In the genomic region with DNA sequence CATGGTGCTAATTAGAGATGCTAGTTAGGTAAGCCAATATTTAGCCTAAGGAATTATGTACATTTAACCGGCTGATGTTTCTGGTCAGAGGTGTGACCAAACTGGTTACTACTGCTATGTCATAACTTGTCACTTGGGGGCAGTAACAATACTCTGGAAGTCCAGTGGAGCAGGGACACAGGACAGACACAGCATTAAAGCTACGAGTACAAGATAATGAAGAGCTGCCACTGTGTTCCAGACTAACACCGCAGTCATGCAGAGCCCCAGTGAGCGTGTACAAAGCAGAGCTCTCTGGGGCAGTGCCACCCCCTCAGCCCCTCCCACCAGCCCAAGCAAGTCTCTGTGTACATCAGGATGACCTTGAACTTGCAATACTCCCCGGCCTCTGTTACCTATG, we compare ENCODE assay signal across 7 mouse cellular contexts. TPM values are rescaled to one million over a fixed set of nuclear protein-coding genes. Genes with fewer than 3 reads are reported as not detected.
DNase-seq lines count a peak whose midpoint lies in the region; TF ChIP-seq lines count a peak whose summit lies in the region.

No protein-coding gene starts in this region.

- no peak for DNase-seq in layer of hippocampus, adult 2 months (ENCODE audit: low spot score in 2 of 2)
- DNase-seq in layer of hippocampus, postnatal 25 days (ENCODE audit: extremely low spot score in 1 of 2, low spot score in 1 of 2) = no peak
- peak; percentile 72 for DNase-seq in brain, adult 2 months (ENCODE audit: low read depth, low spot score)
- DNase-seq in heart, postnatal 10 days = peak; percentile 36 to 65
- DNase-seq in lung, postnatal 25 days (ENCODE audit: low spot score) = peak; percentile 40
- DNase-seq in thymus, postnatal 36 days = no peak
- DNase-seq in ovary, postnatal 14 days (ENCODE audit: low spot score) = no peak

- H3K4me3 ChIP-seq in layer of hippocampus, adult 2 months = no peak overlapping the region

- TF ChIP-seq CTCF in layer of hippocampus, adult 2 months (conservative IDR thresholded peaks at IDR 0.05) = peak; percentile 67

- no peak overlapping the region for H3K27ac ChIP-seq in layer of hippocampus, adult 2 months

- intact Hi-C loops in heart, postnatal 10 days (cut with DNase I) = loop anchor here (2.0 to 5.0 kb wide), 2 partner anchors 365 to 415 kb away; no protein-coding TSS in a partner anchor

RNA-seq across cellular contexts. Expression of a gene that starts 10.3 kb away (rescaled TPM):
- 1 to 10 TPM in 1 of 2 experiments, under 1 TPM in 1; 0.32 to 1.0 TPM for total RNA-seq in layer of hippocampus, adult 2 months (2021)
- total RNA-seq in layer of hippocampus, postnatal 25 days (2021) = under 1 TPM in 1 of 2 experiments, not detected in 1; 0.16 TPM
- total RNA-seq in heart, postnatal 10 days (2021) = under 1 TPM; 0.17 to 0.31 TPM

RNA-seq across cellular contexts. Expression of a gene that starts 48.4 kb away (rescaled TPM):
- not detected for total RNA-seq in layer of hippocampus, adult 2 months (2021)
- total RNA-seq in layer of hippocampus, postnatal 25 days (2021) = not detected
- total RNA-seq in heart, postnatal 10 days (2021) = not detected

RNA-seq across cellular contexts. Expression of a gene that starts 56.4 kb away (rescaled TPM):
- 10 to 100 TPM; 28.5 to 38.1 TPM for total RNA-seq in layer of hippocampus, adult 2 months (2021)
- total RNA-seq in layer of hippocampus, postnatal 25 days (2021) = 10 to 100 TPM; 36.5 to 39.6 TPM
- total RNA-seq in heart, postnatal 10 days (2021) = 100 to 1,000 TPM; 125 to 130 TPM

Comparison
In these comparisons a context has a peak if more than half of its experiments do, and no peak if none do; other contexts are left out.
1. DNase-seq: peak in brain, adult 2 months (single experiment), heart, postnatal 10 days (2 of 2) and lung, postnatal 25 days (single experiment); none in layer of hippocampus, adult 2 months (0 of 2), layer of hippocampus, postnatal 25 days (0 of 2), thymus, postnatal 36 days (0 of 2) and ovary, postnatal 14 days (single experiment).